Mouse (Mus musculus) lung, postnatal 0 days (tissue): ENCODE results near the gene Pmfbp1. TPM values are rescaled to one million over a fixed set of nuclear protein-coding genes. Genes with fewer than 3 reads are reported as not detected.
A peak's percentile ranks its signal among the peaks of the same experiment; 100 is the strongest.

ENCODE experiments used
- ATAC-seq: fragments of 200-750 bp; cut with Nextera tagmentation; 2 replicates; pipeline ENCODE4 v1.8.0; 2017; ENCODE audit warnings: moderate library complexity
- DNase-seq: peaks from one replicate; pipeline ENCODE4 v3.0.0-alpha.2; 2016; ENCODE audit warnings: low spot score
- H3K27ac ChIP-seq: fragments of 300-500 bp; sonication (generic); 2 replicates; pipeline ENCODE4 v1.5.1; 2014; ENCODE audit warnings: antibody characterized with exemption, mild to moderate bottlenecking, low read length, mixed read lengths
- H3K27me3 ChIP-seq: fragments of 300-500 bp; sonication (generic); replicated peaks from 2 replicates; pipeline ENCODE4 v1.6.1; 2014; ENCODE audit warnings: low read length, mixed read lengths; ENCODE audit not compliant: insufficient read depth
- H3K36me3 ChIP-seq: fragments of 300-500 bp; sonication (generic); 2 replicates; pipeline ENCODE4 v1.6.1; 2014; ENCODE audit warnings: low read length, mixed read lengths; ENCODE audit not compliant: insufficient read depth
- H3K4me1 ChIP-seq: fragments of 300-500 bp; sonication (generic); 2 replicates; pipeline ENCODE4 v1.6.1; 2014; ENCODE audit warnings: antibody characterized with exemption, low read depth, low read length, mixed read lengths; ENCODE audit not compliant: insufficient read depth
- H3K4me2 ChIP-seq: fragments of 300-500 bp; sonication (generic); replicated peaks from 2 replicates; pipeline ENCODE4 v1.6.1; 2014; ENCODE audit warnings: low read depth, mild to moderate bottlenecking, low read length, moderate library complexity, mixed read lengths
- H3K4me3 ChIP-seq: fragments of 300-500 bp; sonication (generic); 2 replicates; pipeline ENCODE4 v1.5.1; 2014; ENCODE audit warnings: low read depth, low read length
- H3K9ac ChIP-seq: fragments of 300-500 bp; sonication (generic); replicated peaks from 2 replicates; pipeline ENCODE4 v1.6.1; 2014; ENCODE audit warnings: low read depth, mild to moderate bottlenecking
- H3K9me3 ChIP-seq: fragments of 300-500 bp; sonication (generic); 2 replicates; pipeline ENCODE4 v1.6.1; 2016; ENCODE audit warnings: low read length, mixed read lengths
- CTCF ChIP-seq: IDR thresholded peaks from 2 replicates; pipeline ENCODE4 v1.5.1; 2016; ENCODE audit warnings: antibody characterized with exemption, mild to moderate bottlenecking
- EP300 ChIP-seq: IDR thresholded peaks from 2 replicates; pipeline ENCODE4 v1.6.1; 2016; ENCODE audit warnings: antibody characterized with exemption, mild to moderate bottlenecking, control low read depth
- WGBS: fragments of 180-500 bp; shearing (Covaris S2); extraction: QIAGEN DNeasy Blood & Tissue Kit; methylation state at CpG from one replicate; pipeline ENCODE4 v1.1.7; 2014; 5-methylcytosine and 5-hydroxymethylcytosine counted together
- polyA plus RNA-seq: library from polyadenylated mRNA; unstranded; fragments of >200 nt; fragmentation: Nextera tagmentation; extraction: Ambion mirVana; gene quantifications from 2 replicates; pipeline ENCODE4 v1.2.1, GENCODE M21; 2015

The Pmfbp1 gene
- polyA plus RNA-seq, 1 experiment from 2014 or later = not detected

- no peaks in the 10 kb centered on the region for H3K9me3 ChIP-seq
- no peaks in the 10 kb centered on the region for H3K27me3 ChIP-seq
- no peaks in the 10 kb centered on the region for H3K4me1 ChIP-seq
- DNase-seq (no peak), ATAC-seq (no peak)
- H3K4me2 ChIP-seq = no peak overlapping the region
- H3K9ac ChIP-seq = no peak overlapping the region
- TF ChIP-seq EP300 (no peak), CTCF (no peak)
- no peaks in the 10 kb centered on the region for H3K36me3 ChIP-seq
- no peak overlapping the region for H3K4me3 ChIP-seq
- WGBS = 79% methylated on average over 2 of the region's 2 CpGs
- H3K27ac ChIP-seq = no peak overlapping the region
Observed at GRCm38 (mm10) chr8:109524008-109524407, 30.2 kb downstream of the Pmfbp1 start.

- no peak for TF ChIP-seq EP300
- TF ChIP-seq CTCF = peak; percentile 64
- Histone ChIP-seq H3K4me1 (no peaks in the 10 kb centered on the region), H3K27me3 (no peaks in the 10 kb centered on the region), H3K36me3 (no peaks in the 10 kb centered on the region), H3K4me3 (no peak overlapping the region), H3K27ac (no peak overlapping the region), H3K9ac (no peak overlapping the region), H3K4me2 (no peak overlapping the region), H3K9me3 (no peaks in the 10 kb centered on the region)
- DNase-seq (no peak), ATAC-seq (no peak)
- WGBS = 84% methylated on average over 19 of the region's 19 CpGs
Observed at GRCm38 (mm10) chr8:109535140-109535990, 41.5 kb downstream of the Pmfbp1 start.

GRCm38 (mm10) chr8:109536703-109537102 is 42.9 kb downstream of the Pmfbp1 start:
- Histone ChIP-seq H3K36me3 (no peaks in the 10 kb centered on the region), H3K27ac (no peak overlapping the region), H3K4me2 (no peak overlapping the region), H3K27me3 (no peaks in the 10 kb centered on the region), H3K9me3 (no peaks in the 10 kb centered on the region), H3K9ac (no peak overlapping the region), H3K4me1 (no peaks in the 10 kb centered on the region), H3K4me3 (no peak overlapping the region)
- peak; percentile 79 for DNase-seq
- 9% methylated on average over 5 of the region's 5 CpGs for WGBS
- peak; percentile 71 for ATAC-seq
- TF ChIP-seq CTCF (peak; percentile 86), EP300 (no peak)

- no peaks in the 10 kb centered on the region for H3K27me3 ChIP-seq
- no peak for ATAC-seq
- no peaks in the 10 kb centered on the region for H3K4me1 ChIP-seq
- H3K9me3 ChIP-seq = no peaks in the 10 kb centered on the region
- no peak for DNase-seq
- no peaks in the 10 kb centered on the region for H3K36me3 ChIP-seq
- H3K4me3 ChIP-seq = no peak overlapping the region
- H3K27ac ChIP-seq = no peak overlapping the region
- TF ChIP-seq CTCF (no peak), EP300 (no peak)
- WGBS = 57% methylated on average over 5 of the region's 5 CpGs
- no peak overlapping the region for H3K4me2 ChIP-seq
- H3K9ac ChIP-seq = no peak overlapping the region
Observed at GRCm38 (mm10) chr8:109542165-109542564, 48.3 kb downstream of the Pmfbp1 start.

GRCm38 (mm10) chr8:109542748-109543519 is 49.1 kb downstream of the Pmfbp1 start:
- H3K27ac ChIP-seq = no peak overlapping the region
- TF ChIP-seq CTCF (no peak), EP300 (no peak)
- H3K4me2 ChIP-seq = no peak overlapping the region
- H3K4me1 ChIP-seq = no peaks in the 10 kb centered on the region
- H3K9me3 ChIP-seq = no peaks in the 10 kb centered on the region
- WGBS = 68% methylated on average over 8 of the region's 8 CpGs
- H3K9ac ChIP-seq = no peak overlapping the region
- H3K36me3 ChIP-seq = peaks cover 5% of the 10 kb centered on the region; the same call in 1 of the 2 replicates
- H3K4me3 ChIP-seq = no peak overlapping the region
- DNase-seq (no peak), ATAC-seq (no peak)
- no peaks in the 10 kb centered on the region for H3K27me3 ChIP-seq

- Histone ChIP-seq H3K4me3 (no peak overlapping the region), H3K4me1 (no peaks in the 10 kb centered on the region), H3K27me3 (no peaks in the 10 kb centered on the region), H3K4me2 (no peak overlapping the region), H3K36me3 (peaks cover 11% of the 10 kb centered on the region; the same call in 1 of the 2 replicates), H3K27ac (no peak overlapping the region), H3K9me3 (no peaks in the 10 kb centered on the region), H3K9ac (no peak overlapping the region)
- no peak for TF ChIP-seq CTCF
- no peak for TF ChIP-seq EP300
- no peak for ATAC-seq
- 71% methylated on average over 1 of the region's 3 CpGs for WGBS
- no peak for DNase-seq
Observed at GRCm38 (mm10) chr8:109544049-109544448, 50.2 kb downstream of the Pmfbp1 start.
